8 mouse cellular contexts compared by ENCODE assay signal in the genomic region with DNA sequence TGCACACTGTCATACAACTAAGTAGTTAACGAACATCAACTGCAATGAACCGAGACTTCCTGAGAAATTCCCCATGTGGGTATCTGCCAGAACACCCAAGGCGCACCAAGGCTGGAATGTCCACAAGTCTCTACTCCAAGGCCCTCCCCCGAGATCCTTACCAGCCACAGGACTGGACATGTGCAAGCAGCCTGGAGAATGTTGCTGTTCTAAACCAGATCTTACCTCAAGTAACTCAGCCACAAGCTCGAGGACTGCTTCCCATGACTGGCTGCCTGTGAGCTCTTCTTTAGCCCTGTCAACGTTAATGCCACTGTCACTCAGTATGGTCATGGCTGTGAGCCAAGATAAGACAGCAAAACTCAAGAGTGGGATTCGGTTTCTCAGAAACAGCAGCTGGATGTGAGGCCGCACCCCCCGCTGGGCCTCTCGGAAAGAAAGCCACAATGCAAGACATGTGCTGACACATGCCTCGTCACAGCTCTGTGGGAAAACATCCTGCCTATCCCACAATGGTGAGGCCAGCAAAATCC. TPM values are rescaled to one million over a fixed set of nuclear protein-coding genes. Genes with fewer than 3 reads are reported as not detected.
DNase-seq lines count a peak whose midpoint lies in the region; ATAC-seq and TF ChIP-seq lines count a peak whose summit lies in the region.

No protein-coding gene starts in this region.

- WGBS in lung, embryonic 15.5 days = 30% methylated on average over 11 of the region's 11 CpGs
- WGBS in lung, adult 2 months = 38% methylated on average over 11 of the region's 11 CpGs
- WGBS in embryonic facial prominence, embryonic 14.5 days = 23% methylated on average over 11 of the region's 11 CpGs
- 24% methylated on average over 11 of the region's 11 CpGs for WGBS in kidney, adult 2 months

- no peak for TF ChIP-seq CTCF in lung, adult 2 months (IDR thresholded peaks at IDR 0.05; ENCODE audit: insufficient read depth, low read length)
- no peak for TF ChIP-seq CTCF in kidney, adult 2 months (conservative IDR thresholded peaks at IDR 0.05; ENCODE audit: insufficient read depth, insufficient read length, low read depth, low read length)

- H3K9me3 ChIP-seq in lung, embryonic 15.5 days = no peaks in the 10 kb centered on the region
- H3K9me3 ChIP-seq in embryonic facial prominence, embryonic 14.5 days (ENCODE audit: control insufficient read depth, low read length) = no peaks in the 10 kb centered on the region

- no peak overlapping the region for H3K9ac ChIP-seq in lung, embryonic 15.5 days
- H3K9ac ChIP-seq in embryonic facial prominence, embryonic 14.5 days (ENCODE audit: low read depth, low read length) = no peak overlapping the region

- no peaks in the 10 kb centered on the region for H3K27me3 ChIP-seq in lung, embryonic 15.5 days
- no peaks in the 10 kb centered on the region for H3K27me3 ChIP-seq in embryonic facial prominence, embryonic 14.5 days (replicated peaks; ENCODE audit: control insufficient read depth, insufficient read depth, low read length)
- H3K27me3 ChIP-seq in kidney, adult 2 months (replicated peaks; ENCODE audit: control insufficient read depth, insufficient read depth, low read length) = no peaks in the 10 kb centered on the region

- no peak for DNase-seq in lung, adult 2 months
- peak; percentile 94 for DNase-seq in embryonic facial prominence, embryonic 14.5 days (ENCODE audit: low spot score)
- DNase-seq in kidney, adult 2 months = peak; percentile 91
- DNase-seq in lung, postnatal 25 days (ENCODE audit: low spot score) = peak; percentile 20
- no peak for DNase-seq in layer of hippocampus, adult 18-20 months (ENCODE audit: low spot score in 2 of 2)
- DNase-seq in right cerebral cortex, postnatal 10 days (ENCODE audit: low spot score in 2 of 2) = no peak
- DNase-seq in left cerebral cortex, adult 11 months (ENCODE audit: low spot score) = no peak

- no peaks in the 10 kb centered on the region for H3K36me3 ChIP-seq in lung, embryonic 15.5 days
- H3K36me3 ChIP-seq in embryonic facial prominence, embryonic 14.5 days (ENCODE audit: control insufficient read depth, insufficient read depth, low read length) = no peaks in the 10 kb centered on the region
- H3K36me3 ChIP-seq in kidney, adult 2 months (ENCODE audit: control insufficient read depth, insufficient read depth, low read length) = no peaks in the 10 kb centered on the region

- no peak overlapping the region for H3K27ac ChIP-seq in lung, embryonic 15.5 days
- H3K27ac ChIP-seq in embryonic facial prominence, embryonic 14.5 days (replicated peaks; ENCODE audit: low read depth, low read length) = peak overlapping the region; percentile 54
- peak overlapping the region; percentile 15; the same call in 1 of the 2 replicates for H3K27ac ChIP-seq in kidney, adult 2 months (ENCODE audit: insufficient read depth, low read depth, low read length)

- ATAC-seq in lung, embryonic 15.5 days (ENCODE audit: borderline replicate concordance, extremely low read depth, low FRiP score, low TSS enrichment) = peak; percentile 79
- ATAC-seq in embryonic facial prominence, embryonic 14.5 days (ENCODE audit: low read depth) = peak; percentile 86

- H3K4me3 ChIP-seq in lung, embryonic 15.5 days = no peak overlapping the region
- no peak overlapping the region for H3K4me3 ChIP-seq in lung, adult 2 months (replicated peaks; ENCODE audit: extremely low read depth, low read depth, low read length)
- H3K4me3 ChIP-seq in embryonic facial prominence, embryonic 14.5 days (ENCODE audit: low read depth, low read length) = no peak overlapping the region
- H3K4me3 ChIP-seq in kidney, adult 2 months (ENCODE audit: insufficient read depth, low read depth, low read length) = no peak overlapping the region

- no peak for TF ChIP-seq POLR2A in lung, adult 2 months (IDR thresholded peaks at IDR 0.05; ENCODE audit: borderline replicate concordance, extremely low read depth, low read depth, low read length)
- TF ChIP-seq POLR2A in kidney, adult 2 months (IDR thresholded peaks at IDR 0.05; ENCODE audit: low read depth, low read length) = no peak

- peaks cover 7% of the 10 kb centered on the region; the same call in 1 of the 2 replicates for H3K4me1 ChIP-seq in lung, embryonic 15.5 days
- H3K4me1 ChIP-seq in lung, adult 2 months (ENCODE audit: control insufficient read depth, insufficient read depth, low read length) = 0 out of 2 replicates have a peak, but pooled peaks cover 2% of the 10 kb centered on the region
- peaks cover 28% of the 10 kb centered on the region for H3K4me1 ChIP-seq in embryonic facial prominence, embryonic 14.5 days (ENCODE audit: control insufficient read depth, insufficient read depth, low read length)
- peaks cover 7% of the 10 kb centered on the region for H3K4me1 ChIP-seq in kidney, adult 2 months (ENCODE audit: control insufficient read depth, insufficient read depth, low read length)

- H3K4me2 ChIP-seq in lung, embryonic 15.5 days = no peak overlapping the region
- peak overlapping the region; percentile 8; the same call in 1 of the 2 replicates for H3K4me2 ChIP-seq in embryonic facial prominence, embryonic 14.5 days (ENCODE audit: low read depth, low read length)

RNA-seq across cellular contexts. Expression of gene Ston2, which starts 42.4 kb away (rescaled TPM):
- 9.4 and 11.1 TPM in 2 replicates for polyA plus RNA-seq in lung, embryonic 15.5 days (2015; fragmentation: Nextera tagmentation; extraction: Ambion mirVana)
- polyA plus RNA-seq in lung, adult 2 months (2012; rRNA removed) = 22.2 and 23.7 TPM in 2 replicates
- 10.3 and 10.5 TPM in 2 replicates for polyA plus RNA-seq in embryonic facial prominence, embryonic 14.5 days (2014; fragmentation: Nextera tagmentation; extraction: Ambion mirVana)
- polyA plus RNA-seq in kidney, adult 2 months (2012; rRNA removed) = 23.3 and 42.8 TPM in 2 replicates
- total RNA-seq in layer of hippocampus, adult 18-20 months (2021) = 10 to 100 TPM; 31.4 to 35.4 TPM

Comparison
In these comparisons a context has a peak if more than half of its experiments do, and no peak if none do; other contexts are left out.
1. DNase-seq: peak in embryonic facial prominence, embryonic 14.5 days (single experiment), kidney, adult 2 months (single experiment) and lung, postnatal 25 days (single experiment); none in lung, adult 2 months (single experiment), layer of hippocampus, adult 18-20 months (0 of 2), right cerebral cortex, postnatal 10 days (0 of 2) and left cerebral cortex, adult 11 months (single experiment).